9 mouse cellular contexts compared by ENCODE assay signal in the genomic region with DNA sequence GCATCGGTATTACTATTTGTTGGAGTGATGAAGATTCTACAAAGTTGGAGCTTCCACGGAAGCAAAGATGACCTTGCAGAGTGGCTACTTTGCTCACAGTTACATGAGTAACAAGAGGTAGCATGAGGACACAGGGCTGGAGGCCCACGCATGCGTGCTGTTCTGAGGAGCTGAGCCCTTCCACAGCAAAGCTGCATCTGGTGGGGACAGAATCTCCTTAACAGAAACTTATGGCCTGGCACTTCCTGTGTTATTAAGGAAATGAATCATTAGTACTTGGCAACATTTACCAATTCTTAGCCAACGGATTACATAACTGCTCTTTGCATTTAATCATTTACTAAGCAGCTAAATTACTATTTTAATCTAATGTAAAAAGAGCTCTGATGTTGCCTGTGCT.
DNase-seq lines count a peak whose midpoint lies in the region; ATAC-seq and TF ChIP-seq lines count a peak whose summit lies in the region.
"Had no signal": no experiment of that assay in that cellular context is flagged by ENCODE, and none has a peak within 500 bp of the region (broad histone marks: within the 10 kb centered on the region; RNA-seq: fewer than 3 reads in every experiment).

No protein-coding gene starts in this region.

- H3K27me3 ChIP-seq in heart, embryonic 10.5 days (ENCODE audit: insufficient read depth, poor library complexity, severe bottlenecking), result no peaks in the 10 kb centered on the region
- H3K27me3 ChIP-seq in hindbrain, embryonic 13.5 days, result no peaks in the 10 kb centered on the region
- no peaks in the 10 kb centered on the region for H3K27me3 ChIP-seq in midbrain, postnatal 0 days (ENCODE audit: insufficient read depth, low read length)
- H3K27me3 ChIP-seq: midbrain, embryonic 12.5 days had no signal

- H3K9me3 ChIP-seq in heart, embryonic 10.5 days, result no peaks in the 10 kb centered on the region
- no peaks in the 10 kb centered on the region for H3K9me3 ChIP-seq in hindbrain, embryonic 13.5 days
- H3K9me3 ChIP-seq in midbrain, postnatal 0 days (ENCODE audit: low read length), result no peaks in the 10 kb centered on the region
- H3K9me3 ChIP-seq: midbrain, embryonic 12.5 days had no signal

- TF ChIP-seq CTCF in midbrain, postnatal 0 days (IDR thresholded peaks at IDR 0.05), result no peak

- no peak overlapping the region for H3K4me3 ChIP-seq in heart, embryonic 10.5 days
- H3K4me3 ChIP-seq in hindbrain, embryonic 13.5 days, result no peak overlapping the region
- no peak overlapping the region for H3K4me3 ChIP-seq in midbrain, postnatal 0 days (ENCODE audit: low read depth, low read length)
- H3K4me3 ChIP-seq: midbrain, embryonic 12.5 days had no signal

- no peak overlapping the region for H3K27ac ChIP-seq in heart, embryonic 10.5 days
- no peak overlapping the region for H3K27ac ChIP-seq in hindbrain, embryonic 13.5 days
- no peak overlapping the region for H3K27ac ChIP-seq in midbrain, postnatal 0 days (ENCODE audit: low read depth, low read length)
- H3K27ac ChIP-seq: midbrain, embryonic 12.5 days had no signal

- no peak for ATAC-seq in hindbrain, embryonic 13.5 days (ENCODE audit: low FRiP score)
- no peak for ATAC-seq in midbrain, postnatal 0 days (ENCODE audit: low FRiP score)

- no peak overlapping the region for H3K4me2 ChIP-seq in hindbrain, embryonic 13.5 days
- H3K4me2 ChIP-seq in midbrain, postnatal 0 days (ENCODE audit: low read depth, low read length, poor library complexity, severe bottlenecking), result no peak overlapping the region
- H3K4me2 ChIP-seq: midbrain, embryonic 12.5 days had no signal

- peak; percentile 95 for DNase-seq in heart, adult 11 months
- no peak for DNase-seq in heart, embryonic 10.5 days (ENCODE audit: low spot score)
- DNase-seq in gastrocnemius, postnatal 25 days, result peak; percentile 24
- DNase-seq in layer of hippocampus, postnatal 10 days (ENCODE audit: low spot score in 2 of 2), result peak; percentile 16 to 40
- DNase-seq in right cerebral cortex, adult 18-20 months, result peak; percentile 57
- no peak for DNase-seq in thymus, postnatal 14 days
- no peak for DNase-seq in midbrain, postnatal 0 days (ENCODE audit: low spot score)

- H3K9ac ChIP-seq in hindbrain, embryonic 13.5 days, result no peak overlapping the region
- no peak overlapping the region for H3K9ac ChIP-seq in midbrain, postnatal 0 days (replicated peaks; ENCODE audit: low read length, poor library complexity, severe bottlenecking)
- H3K9ac ChIP-seq: midbrain, embryonic 12.5 days had no signal

- WGBS in heart, embryonic 10.5 days, result 88% methylated on average over 5 of the region's 5 CpGs
- WGBS in hindbrain, embryonic 13.5 days, result 85% methylated on average over 5 of the region's 5 CpGs
- 86% methylated on average over 5 of the region's 5 CpGs for WGBS in midbrain, postnatal 0 days

- no peaks in the 10 kb centered on the region for H3K36me3 ChIP-seq in heart, embryonic 10.5 days
- H3K36me3 ChIP-seq in hindbrain, embryonic 13.5 days, result no peaks in the 10 kb centered on the region
- H3K36me3 ChIP-seq in midbrain, postnatal 0 days (ENCODE audit: insufficient read depth, low read length), result no peaks in the 10 kb centered on the region
- H3K36me3 ChIP-seq: midbrain, embryonic 12.5 days had no signal

- H3K4me1 ChIP-seq in heart, embryonic 10.5 days, result no peaks in the 10 kb centered on the region
- H3K4me1 ChIP-seq in hindbrain, embryonic 13.5 days (replicated peaks), result no peaks in the 10 kb centered on the region
- no peaks in the 10 kb centered on the region for H3K4me1 ChIP-seq in midbrain, postnatal 0 days (ENCODE audit: insufficient read depth, low read length)
- H3K4me1 ChIP-seq: midbrain, embryonic 12.5 days had no signal

Comparison
In these comparisons a context has a peak if more than half of its experiments do, and no peak if none do; other contexts are left out.
1. DNase-seq: peak in heart, adult 11 months (single experiment), gastrocnemius, postnatal 25 days (single experiment), layer of hippocampus, postnatal 10 days (2 of 2) and right cerebral cortex, adult 18-20 months (single experiment); none in heart, embryonic 10.5 days (single experiment), thymus, postnatal 14 days (single experiment) and midbrain, postnatal 0 days (single experiment).